Mouse (Mus musculus): ENCODE data around the gene Mrps6. TPM values are rescaled to one million over a fixed set of nuclear protein-coding genes. Genes with fewer than 3 reads are reported as not detected.

The Mrps6 gene
- total RNA-seq, 2 experiments from 2014 or later: 44.1 to 53.2 TPM

- DNase-seq (ENCODE audit: low spot score in 2 of 2): no peak
- intact Hi-C loops (cut with DNase I): no loop called here
These were observed 49.3 kb downstream of the Mrps6 start for GRCm38 (mm10) chr16:92107346-92107745.

GRCm38 (mm10) chr16:92114706-92115241, 56.7 kb downstream of the Mrps6 start:
- DNase-seq (ENCODE audit: low spot score in 2 of 2): no peak
- intact Hi-C loops (cut with DNase I): no loop called here

GRCm38 (mm10) chr16:92115611-92116421, 57.7 kb downstream of the Mrps6 start:
- peak; percentile 63 for DNase-seq (ENCODE audit: low spot score in 2 of 2)
- intact Hi-C loops (cut with DNase I): no loop called here

- intact Hi-C loops (cut with DNase I): no loop called here
- DNase-seq (ENCODE audit: low spot score in 2 of 2): no peak
These were observed 59.5 kb downstream of the Mrps6 start for GRCm38 (mm10) chr16:92117337-92118209.

- DNase-seq (ENCODE audit: low spot score in 2 of 2): no peak
- intact Hi-C loops (cut with DNase I): no loop called here
These were observed 61.0 kb downstream of the Mrps6 start for GRCm38 (mm10) chr16:92119013-92119515.

- DNase-seq (ENCODE audit: low spot score in 2 of 2): peak in 1 of 2 experiments; percentile 43
- intact Hi-C loops (cut with DNase I): no loop called here
These were observed 62.9 kb downstream of the Mrps6 start for GRCm38 (mm10) chr16:92120899-92121531.

- intact Hi-C loops (cut with DNase I): no loop called here
These were observed 69.2 kb downstream of the Mrps6 start for GRCm38 (mm10) chr16:92127226-92127625.

GRCm38 (mm10) chr16:92127666-92128065, 69.6 kb downstream of the Mrps6 start:
- intact Hi-C loops (cut with DNase I): no loop called here
- DNase-seq (ENCODE audit: low spot score in 2 of 2): no peak

More at GRCm38 (mm10) chr16:92127226-92127625, 69.2 kb downstream of the Mrps6 start:
- DNase-seq (ENCODE audit: low spot score in 2 of 2): no peak

- intact Hi-C loops (cut with DNase I): no loop called here
- DNase-seq (ENCODE audit: low spot score in 2 of 2): no peak
These were observed 71.8 kb downstream of the Mrps6 start for GRCm38 (mm10) chr16:92129843-92130242.

- DNase-seq (ENCODE audit: low spot score in 2 of 2): no peak
- intact Hi-C loops (cut with DNase I): no loop called here
These were observed 74.4 kb downstream of the Mrps6 start for GRCm38 (mm10) chr16:92132511-92132910.

- intact Hi-C loops (cut with DNase I): no loop called here
- no peak for DNase-seq (ENCODE audit: low spot score in 2 of 2)
These were observed 76.2 kb downstream of the Mrps6 start for GRCm38 (mm10) chr16:92134148-92134764.

- intact Hi-C loops (cut with DNase I): no loop called here
- no peak for DNase-seq (ENCODE audit: low spot score in 2 of 2)
These were observed 78.2 kb downstream of the Mrps6 start for GRCm38 (mm10) chr16:92136275-92136674.

GRCm38 (mm10) chr16:92139386-92140261, 81.6 kb downstream of the Mrps6 start:
- no peak for DNase-seq (ENCODE audit: low spot score in 2 of 2)
- intact Hi-C loops (cut with DNase I): no loop called here

- no peak for DNase-seq (ENCODE audit: low spot score in 2 of 2)
- intact Hi-C loops (cut with DNase I): no loop called here
These were observed 82.3 kb downstream of the Mrps6 start for GRCm38 (mm10) chr16:92140328-92140727.

- intact Hi-C loops (cut with DNase I): no loop called here
- DNase-seq (ENCODE audit: low spot score in 2 of 2): no peak
These were observed 83.0 kb downstream of the Mrps6 start for GRCm38 (mm10) chr16:92141021-92141420.

GRCm38 (mm10) chr16:92142426-92143012, 84.4 kb downstream of the Mrps6 start:
- intact Hi-C loops (cut with DNase I): no loop called here
- no peak for DNase-seq (ENCODE audit: low spot score in 2 of 2)

- DNase-seq (ENCODE audit: low spot score in 2 of 2): no peak
- intact Hi-C loops (cut with DNase I): no loop called here
These were observed 89.7 kb downstream of the Mrps6 start for GRCm38 (mm10) chr16:92147631-92148366.
